Mouse (Mus musculus) erythroblast, embryonic 14.5 days (primary cell): ENCODE measurements around the gene Siah2.

Source experiments
- GATA1 ChIP-seq: IDR thresholded peaks from 2 replicates; pipeline ENCODE4 v1.6.1; 2012; ENCODE audit warnings: low read length, inconsistent platforms, mixed read lengths
- TAL1 ChIP-seq: IDR thresholded peaks from 3 replicates; pipeline ENCODE4 v1.6.1; 2012; ENCODE audit warnings: low read length, inconsistent platforms, mixed read lengths

GRCm38 (mm10) chr3:58696806-58697205, 4.6 kb upstream of the Siah2 start:
- TF ChIP-seq GATA1, result no peak
- TF ChIP-seq TAL1, result no peak
